Mouse (Mus musculus): ENCODE results near the gene Vmn2r8. TPM values are rescaled to one million over a fixed set of nuclear protein-coding genes. Genes with fewer than 3 reads are reported as not detected.

Vmn2r8 gene
- total RNA-seq, 2 experiments from 2014 or later, result not detected

Other genes starting within 250 kb of the Vmn2r8 start
- 100 to 1,000 TPM in 1 of 2 experiments, 10 to 100 TPM in 1; 95.7 to 103 TPM for gene Gak, start 179.1 kb downstream of the Vmn2r8 start, total RNA-seq (2021)
- gene Tmem175, start 179.1 kb downstream of the Vmn2r8 start, total RNA-seq (2021), result 10 to 100 TPM; 39.6 to 47.4 TPM
- 10 to 100 TPM; 10.4 to 19.6 TPM for gene Idua, start 148.5 kb downstream of the Vmn2r8 start, total RNA-seq (2021)
- gene Dgkq, start 139.2 kb downstream of the Vmn2r8 start, total RNA-seq (2021), result 10 to 100 TPM; 44.5 to 54.9 TPM
- gene Slc26a1, start 133.3 kb downstream of the Vmn2r8 start, total RNA-seq (2021), result 1 to 10 TPM; 1.2 to 1.6 TPM
- gene Fgfrl1, start 116.5 kb downstream of the Vmn2r8 start, total RNA-seq (2021), result 10 to 100 TPM; 23.5 to 31.4 TPM
- gene Rnf212, start 33.9 kb downstream of the Vmn2r8 start, total RNA-seq (2021), result not detected
- gene Tmed11, start 13.5 kb downstream of the Vmn2r8 start, total RNA-seq (2021), result not detected
- not detected for gene Vmn2r9, start 43.8 kb upstream of the Vmn2r8 start, total RNA-seq (2021)
- not detected for gene Vmn2r10, start 197.7 kb upstream of the Vmn2r8 start, total RNA-seq (2021)